Mouse (Mus musculus): ENCODE data around the gene Dennd5b.
"Not testable (repeated sequence)": the region's sequence is repeated elsewhere in the genome, so short reads cannot be mapped to it uniquely, and the experiment has no call there.

Gene Dennd5b

DNA sequence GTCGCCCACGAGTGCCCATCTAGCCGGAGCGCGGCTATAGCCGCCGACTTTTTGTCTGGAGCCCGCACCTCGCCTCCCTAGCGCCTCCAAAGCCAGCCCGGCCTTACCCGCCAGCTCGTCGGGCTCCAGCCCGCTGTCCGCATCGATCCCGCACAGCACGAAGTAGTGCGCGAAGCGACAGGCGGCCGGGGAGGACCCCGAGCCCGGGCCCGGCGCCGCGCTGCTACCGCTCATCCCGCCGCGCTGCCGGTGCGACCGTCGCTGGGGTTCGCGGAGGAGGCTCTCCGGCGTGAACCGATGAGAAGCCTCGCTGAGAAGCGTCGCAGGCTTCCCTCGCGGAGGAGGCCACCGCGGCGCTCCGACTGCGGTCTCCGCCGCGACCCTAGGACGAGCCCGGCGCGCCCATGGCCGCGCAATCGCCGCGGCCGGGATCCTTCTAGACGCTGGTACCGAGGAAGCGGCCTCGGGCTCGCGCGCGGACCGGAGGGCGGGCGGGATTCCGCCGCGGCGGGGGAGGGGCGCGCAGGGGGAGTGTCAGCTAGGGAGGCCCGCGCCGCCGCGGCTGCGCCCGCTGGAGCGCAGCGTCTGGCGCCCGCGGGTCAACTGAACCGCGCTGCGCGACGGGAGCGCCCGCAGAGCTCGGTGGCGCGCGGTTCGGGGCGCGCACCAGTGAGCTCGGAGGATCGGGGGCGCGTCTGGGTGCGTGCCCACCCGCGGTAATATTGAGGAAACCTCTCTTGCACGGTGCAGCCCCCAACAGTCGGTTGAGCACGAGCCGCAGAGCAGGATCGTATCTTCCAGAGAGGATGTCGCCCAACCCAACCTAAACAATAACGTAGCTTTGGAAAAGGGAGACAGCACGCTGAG, at the start of gene Dennd5b:
TSS of gene Dennd5b (minus strand) at position 605 of the 867 bp plus-strand sequence.
- peak; percentile 43 for DNase-seq (ENCODE audit: low read depth, low spot score)

DNA sequence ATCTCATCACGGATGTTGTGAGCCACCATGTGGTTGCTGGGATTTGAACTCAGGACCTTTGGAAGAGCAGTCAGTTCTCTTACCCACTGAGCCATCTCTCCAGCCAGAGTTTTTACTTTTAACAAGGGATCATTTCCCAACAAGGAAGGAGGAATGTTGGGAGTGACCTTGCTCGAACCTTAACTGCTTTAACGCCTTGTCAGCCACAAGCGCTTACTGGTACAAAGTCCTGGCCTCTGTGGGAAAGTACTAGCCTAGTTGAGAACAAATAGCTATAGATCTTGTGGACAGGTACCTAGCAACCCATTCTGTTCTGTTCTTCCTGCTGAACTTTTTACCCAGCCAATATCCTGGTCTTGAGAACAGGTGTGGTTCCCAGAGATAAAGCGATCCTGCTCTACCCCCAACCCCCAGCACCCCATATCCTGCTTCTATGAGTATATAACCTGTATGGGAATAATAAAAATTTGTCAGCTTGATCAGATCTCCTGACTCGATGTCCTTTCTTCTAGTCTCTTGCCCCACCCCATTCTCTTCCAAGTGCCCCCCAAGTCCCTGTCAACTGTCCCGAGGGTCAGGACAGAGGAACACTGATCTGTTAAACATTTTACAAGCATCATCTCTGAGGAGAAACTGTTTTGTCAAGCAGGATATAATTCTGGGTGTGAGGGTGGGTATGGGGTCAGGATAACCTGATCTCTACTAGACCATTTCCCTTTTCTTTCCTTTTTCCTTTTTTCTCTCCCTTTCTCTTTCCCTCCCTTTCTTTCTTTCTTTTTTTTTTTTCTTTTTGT, 47.2 kb upstream of the Dennd5b start:
- no peak for DNase-seq (ENCODE audit: low read depth, low spot score)

DNA sequence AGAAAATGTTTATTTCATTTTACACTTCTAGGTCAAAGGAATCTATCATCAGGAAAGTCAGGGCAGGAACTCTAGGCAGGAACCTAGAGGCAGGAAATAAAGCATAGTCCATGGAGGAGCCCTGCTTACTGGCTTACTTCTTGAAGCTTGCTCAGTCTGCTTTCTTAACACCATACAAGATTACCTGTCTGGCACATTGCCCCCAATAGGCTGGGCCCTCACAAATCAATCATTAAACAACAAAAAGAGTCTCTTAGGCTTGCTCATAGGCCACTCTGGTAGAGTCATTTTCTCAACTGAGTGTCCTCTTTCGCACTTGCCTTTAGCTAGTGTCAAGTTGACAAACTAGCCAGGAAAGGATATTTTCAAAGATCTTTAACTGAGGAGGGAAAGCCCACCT, 43.7 kb upstream of the Dennd5b start:
- no peak for DNase-seq (ENCODE audit: low read depth, low spot score)

- DNase-seq (ENCODE audit: low read depth, low spot score) = peak; percentile 88
Measured at GRCm38 (mm10) chr6:149141393-149142173, 40.1 kb upstream of the Dennd5b start.

- DNase-seq (ENCODE audit: low read depth, low spot score) = no peak
Measured at GRCm38 (mm10) chr6:149139471-149139870, 38.0 kb upstream of the Dennd5b start, which contains the start of gene Etfbkmt. Etfbkmt (plus strand) TSS chr6:149139849.

GRCm38 (mm10) chr6:149139011-149139410, 37.5 kb upstream of the Dennd5b start:
- no peak for DNase-seq (ENCODE audit: low read depth, low spot score)

GRCm38 (mm10) chr6:149137936-149138335, 36.5 kb upstream of the Dennd5b start:
- DNase-seq (ENCODE audit: low read depth, low spot score) = no peak

- DNase-seq (ENCODE audit: low read depth, low spot score) = no peak
Measured at GRCm38 (mm10) chr6:149135631-149136030, 34.2 kb upstream of the Dennd5b start.

DNA sequence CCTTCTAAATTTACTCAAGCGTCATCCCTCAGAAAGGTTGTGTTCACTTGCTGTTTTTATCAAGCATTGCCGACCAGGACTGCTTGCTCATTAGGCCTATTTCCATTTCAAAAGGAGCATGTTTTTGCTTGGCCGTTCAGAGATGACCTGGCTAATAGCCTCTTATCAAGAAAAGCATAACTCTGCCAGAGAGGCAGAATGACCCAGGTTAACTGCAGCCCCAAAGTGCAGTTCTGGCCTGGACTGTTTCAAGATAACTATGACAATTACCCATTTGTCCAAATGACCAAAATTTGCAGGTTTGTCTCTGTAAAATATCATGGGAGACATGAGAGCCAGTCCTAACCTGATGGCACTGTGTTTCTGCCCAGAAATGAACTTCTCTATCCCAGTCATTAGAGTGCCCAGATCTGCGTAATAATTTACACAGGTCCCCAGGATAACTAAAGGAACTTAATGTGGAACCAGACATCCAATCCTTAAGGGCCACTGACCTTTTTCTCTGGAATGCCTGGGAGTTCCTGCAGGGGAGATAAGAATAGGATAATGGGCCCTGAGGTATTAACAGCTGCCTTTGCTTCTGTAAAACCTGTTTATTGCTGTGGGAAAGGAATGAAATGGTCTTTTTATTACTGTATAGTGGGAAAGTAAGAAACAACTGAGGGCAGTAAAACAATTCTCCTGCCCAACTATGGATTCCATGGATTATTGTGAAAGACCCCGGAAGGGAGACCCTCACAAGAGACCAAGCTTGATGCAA, 33.1 kb upstream of the Dennd5b start:
- DNase-seq (ENCODE audit: low read depth, low spot score) = no peak

- DNase-seq (ENCODE audit: low read depth, low spot score) = no peak
Measured at GRCm38 (mm10) chr6:149132311-149133077, 31.0 kb upstream of the Dennd5b start.

DNA sequence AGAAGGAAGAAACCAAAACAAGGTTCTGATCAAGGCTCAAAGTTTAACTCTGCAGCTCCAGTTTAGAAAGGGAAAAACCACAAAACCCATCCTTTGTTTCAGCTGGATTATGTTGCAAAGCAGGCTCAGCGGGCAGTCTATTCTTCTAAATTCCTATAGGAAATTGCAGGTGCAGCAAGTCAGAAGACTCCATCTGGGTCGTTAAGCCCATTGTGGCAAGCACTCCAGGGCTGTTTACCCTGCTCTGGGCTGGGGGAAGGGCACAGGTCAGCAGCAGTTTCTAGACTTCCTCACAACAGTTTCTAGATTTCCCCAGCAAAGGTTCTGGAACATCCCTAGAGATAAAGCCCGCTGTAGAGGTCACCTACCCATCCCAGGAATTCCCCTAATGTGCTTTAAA, 29.6 kb upstream of the Dennd5b start:
- DNase-seq (ENCODE audit: low read depth, low spot score) = peak; percentile 76

DNA sequence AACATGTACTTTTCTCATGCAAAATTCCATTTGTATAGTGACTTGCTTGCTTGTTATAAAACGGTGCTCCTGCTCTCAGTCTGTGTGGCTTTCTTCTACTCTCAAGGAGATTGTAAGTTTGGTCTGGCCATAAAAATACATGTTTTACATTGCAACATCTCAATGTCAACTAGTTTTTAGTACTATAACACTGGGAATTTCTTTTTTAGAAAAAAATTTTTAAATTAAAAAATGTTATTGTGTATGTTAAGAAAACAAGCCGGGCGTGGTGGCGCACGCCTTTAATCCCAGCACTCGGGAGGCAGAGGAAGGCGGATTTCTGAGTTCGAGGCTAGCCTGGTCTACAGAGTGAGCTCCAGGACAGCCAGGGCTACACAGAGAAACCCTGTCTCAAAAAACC, 28.4 kb upstream of the Dennd5b start, which contains the start of gene Gm10203:
TSS of gene Gm10203 (plus strand) at position 301 of the 400 bp plus-strand sequence.
- DNase-seq (ENCODE audit: low read depth, low spot score) = not testable (repeated sequence)

DNA sequence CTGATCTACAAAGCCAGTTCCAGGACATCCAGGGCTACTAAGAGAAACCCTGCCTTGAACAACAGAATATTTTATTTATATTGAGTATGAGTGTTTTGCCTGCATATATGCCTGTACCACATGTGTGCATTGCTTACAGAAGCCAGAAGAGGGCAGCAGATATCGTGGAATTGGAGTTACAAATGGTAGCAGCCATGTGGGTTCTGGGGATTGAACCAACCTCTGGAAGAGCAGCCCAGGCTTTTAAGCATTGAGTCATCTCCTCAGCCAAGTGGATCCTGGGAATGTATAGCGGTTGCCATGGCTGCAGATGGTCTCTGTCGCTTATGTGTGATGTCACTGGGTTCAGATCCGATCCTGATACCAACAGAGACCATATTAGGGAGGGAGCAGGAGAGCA, 25.2 kb upstream of the Dennd5b start:
- DNase-seq (ENCODE audit: low read depth, low spot score) = peak; percentile 69

- DNase-seq (ENCODE audit: low read depth, low spot score) = no peak
Measured at GRCm38 (mm10) chr6:149123042-149123441, 21.6 kb upstream of the Dennd5b start.

DNA sequence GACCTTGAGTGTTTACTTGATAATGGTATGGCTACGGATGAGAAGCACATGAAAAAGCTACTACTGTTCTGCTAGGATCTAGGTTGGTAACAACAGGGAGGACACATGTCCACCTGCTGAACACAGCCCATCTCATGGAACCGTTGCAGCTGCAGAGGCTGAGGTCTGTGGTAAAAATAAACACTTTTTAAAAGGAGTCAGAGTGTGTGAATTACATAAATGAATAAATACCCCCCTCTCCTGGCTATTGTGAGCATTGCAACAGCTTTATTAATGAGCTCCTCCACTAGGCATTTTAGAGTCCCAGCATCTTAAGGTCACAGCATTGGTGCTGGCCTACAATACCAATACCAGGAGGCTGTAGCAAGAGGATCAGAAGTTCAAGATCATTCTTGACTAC, 18.4 kb upstream of the Dennd5b start:
- no peak for DNase-seq (ENCODE audit: low read depth, low spot score)

GRCm38 (mm10) chr6:149118935-149119334, 17.5 kb upstream of the Dennd5b start:
- no peak for DNase-seq (ENCODE audit: low read depth, low spot score)

GRCm38 (mm10) chr6:149116992-149117391, 15.5 kb upstream of the Dennd5b start:
- DNase-seq (ENCODE audit: low read depth, low spot score) = no peak

DNA sequence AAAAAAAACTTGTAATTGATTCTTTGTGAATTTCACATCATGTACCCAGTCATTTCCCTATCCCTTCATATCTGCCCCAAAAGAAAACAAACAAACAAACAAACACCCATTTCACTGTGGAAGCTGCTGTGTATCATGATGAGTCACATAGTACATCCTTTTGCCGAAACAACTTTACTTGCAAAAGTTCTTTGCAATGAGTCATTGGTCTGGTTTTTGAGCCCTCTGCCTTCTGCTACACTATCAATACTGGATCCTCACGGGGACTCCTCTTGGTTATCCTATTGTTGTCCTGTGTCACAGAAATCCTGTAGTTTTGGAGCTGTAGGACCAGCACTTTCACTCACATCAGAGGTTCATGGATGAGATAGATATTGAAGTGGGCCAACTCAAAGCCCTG, 7.4 kb upstream of the Dennd5b start:
- DNase-seq (ENCODE audit: low read depth, low spot score) = no peak

DNA sequence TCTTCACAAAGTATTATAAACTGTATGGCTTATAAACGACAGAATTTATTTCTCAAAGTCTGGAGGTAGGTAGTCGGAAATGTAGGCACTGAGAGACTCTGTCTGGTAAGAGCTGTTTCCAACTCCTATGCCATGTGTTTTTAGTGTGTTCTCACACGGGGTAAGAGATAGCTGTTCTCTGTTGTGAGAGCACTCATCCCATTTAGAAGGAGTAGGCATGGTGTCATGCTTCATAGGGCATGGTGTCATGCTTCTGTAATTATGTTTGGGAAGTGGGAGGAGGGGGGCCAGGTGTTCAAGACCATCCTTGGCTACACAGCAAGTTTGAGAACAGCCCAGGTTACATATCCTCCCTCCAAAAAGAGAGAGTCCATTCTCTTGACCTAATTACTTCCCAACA, 6.1 kb upstream of the Dennd5b start:
- DNase-seq (ENCODE audit: low read depth, low spot score) = no peak

DNA sequence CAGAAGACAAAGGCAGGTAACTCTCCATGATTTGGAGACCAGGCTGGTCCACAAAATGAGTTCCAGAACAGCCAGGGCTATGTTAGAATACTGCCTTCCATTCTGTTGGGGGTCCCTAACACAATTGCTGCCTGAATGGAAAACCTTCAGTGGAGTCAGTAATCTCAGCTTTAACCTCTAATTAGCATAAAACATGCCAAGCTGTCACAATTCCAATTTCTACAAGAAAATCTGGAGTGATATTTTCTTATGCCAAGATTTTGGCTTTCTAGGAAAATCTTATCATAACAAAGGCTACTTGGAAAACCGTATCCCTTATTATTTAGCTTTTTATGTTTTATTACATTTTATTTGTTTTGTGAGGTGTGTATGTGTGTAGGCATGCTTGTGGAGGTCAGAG, 2.0 kb upstream of the Dennd5b start:
- DNase-seq (ENCODE audit: low read depth, low spot score) = no peak

Data from WW6 (cell line).